In the genomic region with DNA sequence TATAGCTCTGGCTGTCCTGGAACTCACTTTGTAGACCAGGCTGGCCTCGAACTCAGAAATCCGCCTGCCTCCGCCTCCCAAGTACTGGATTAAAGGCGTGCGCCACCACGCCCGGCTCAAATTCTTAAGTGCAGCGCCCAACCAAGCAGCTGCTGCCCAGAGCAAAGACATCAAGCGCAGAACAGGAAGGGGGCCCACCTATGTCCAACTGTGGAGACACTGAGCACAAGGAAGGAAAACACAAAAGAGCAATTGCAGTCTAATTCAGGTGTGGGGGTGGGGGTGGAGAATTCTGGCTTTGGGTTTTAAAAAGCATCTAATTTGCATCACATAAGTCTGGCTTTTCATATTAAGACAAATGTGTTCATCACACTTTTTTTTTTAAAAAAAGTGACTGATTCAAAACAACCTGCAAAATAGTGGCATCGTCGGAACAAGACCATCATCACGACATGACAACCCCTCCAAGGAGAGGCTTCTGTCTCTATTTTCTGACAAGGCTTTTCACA, we compare ENCODE assay signal across 13 mouse cellular contexts. TPM values are rescaled to one million over a fixed set of nuclear protein-coding genes. Genes with fewer than 3 reads are reported as not detected.
DNase-seq lines count a peak whose midpoint lies in the region; ATAC-seq and TF ChIP-seq lines count a peak whose summit lies in the region.
"Had no signal": no experiment of that assay in that cellular context is flagged by ENCODE, and none has a peak within 500 bp of the region (broad histone marks: within the 10 kb centered on the region; RNA-seq: fewer than 3 reads in every experiment).

No protein-coding gene starts in this region.

- TF ChIP-seq EP300 in MEL (IDR thresholded peaks at IDR 0.05; ENCODE audit: low read depth in 1 of 2, low read length in 2 of 2): no peak

- no peaks in the 10 kb centered on the region for H3K27me3 ChIP-seq in hindbrain, embryonic 10.5 days (ENCODE audit: insufficient read depth, poor library complexity, severe bottlenecking)
- no peaks in the 10 kb centered on the region for H3K27me3 ChIP-seq in hindbrain, embryonic 16.5 days (replicated peaks; ENCODE audit: control insufficient read depth, insufficient read depth, low read length)
- H3K27me3 ChIP-seq in E14TG2a.4 (ENCODE audit: insufficient read depth, low read length): no peaks in the 10 kb centered on the region
- no peaks in the 10 kb centered on the region for H3K27me3 ChIP-seq in MEL (ENCODE audit: control insufficient read depth in 1 of 2, insufficient read depth in 2 of 2, low read length in 2 of 2)
- no peaks in the 10 kb centered on the region for H3K27me3 ChIP-seq in kidney, embryonic 16.5 days (ENCODE audit: insufficient read depth, low read length)

- H3K36me3 ChIP-seq in hindbrain, embryonic 10.5 days: no peaks in the 10 kb centered on the region
- no peaks in the 10 kb centered on the region for H3K36me3 ChIP-seq in hindbrain, embryonic 16.5 days (ENCODE audit: control insufficient read depth, insufficient read depth, low read length)
- H3K36me3 ChIP-seq in E14TG2a.4 (ENCODE audit: insufficient read depth, low read length): no peaks in the 10 kb centered on the region
- H3K36me3 ChIP-seq in MEL (ENCODE audit: control insufficient read depth in 1 of 2, insufficient read depth in 2 of 2, low read length in 2 of 2): peaks cover 0 to 56% of the 10 kb centered on the region in 2 experiments; a peak in 2 of 4 replicates
- no peaks in the 10 kb centered on the region for H3K36me3 ChIP-seq in kidney, embryonic 16.5 days (ENCODE audit: insufficient read depth, low read length)
- H3K36me3 ChIP-seq: G1E; limb, embryonic 13.5 days had no signal

- H3K9ac ChIP-seq in hindbrain, embryonic 16.5 days (ENCODE audit: low read depth, low read length): no peak overlapping the region
- H3K9ac ChIP-seq in MEL (ENCODE audit: control insufficient read depth, low read depth, low read length, poor library complexity, severe bottlenecking): peak overlapping the region; percentile 52
- no peak overlapping the region for H3K9ac ChIP-seq in kidney, embryonic 16.5 days (replicated peaks; ENCODE audit: low read length)
- H3K9ac ChIP-seq: limb, embryonic 13.5 days had no signal

- no peak for TF ChIP-seq CTCF in E14TG2a.4 (conservative IDR thresholded peaks at IDR 0.05; ENCODE audit: low read length)
- no peak for TF ChIP-seq CTCF in MEL (IDR thresholded peaks at IDR 0.05 in 2 of 3, conservative IDR thresholded peaks at IDR 0.05 in 1 of 3; ENCODE audit: control insufficient read depth in 1 of 3, insufficient read depth in 1 of 3, low read depth in 2 of 3, low read length in 3 of 3, poor library complexity in 1 of 3, severe bottlenecking in 1 of 3)

- ATAC-seq in hindbrain, embryonic 16.5 days: no peak
- peak; percentile 22 to 35; a peak in 3 of 4 replicates for ATAC-seq in hematopoietic stem cell, adult 5-6 weeks (replicated peaks in 1 of 2; ENCODE audit: insufficient read depth in 1 of 2, low FRiP score in 2 of 2, low TSS enrichment in 1 of 2, low read depth in 1 of 2, poor library complexity in 2 of 2, severe bottlenecking in 2 of 2)
- no peak for ATAC-seq in kidney, embryonic 16.5 days (ENCODE audit: low FRiP score, low TSS enrichment)

- H3K9me3 ChIP-seq in hindbrain, embryonic 10.5 days: no peaks in the 10 kb centered on the region
- no peaks in the 10 kb centered on the region for H3K9me3 ChIP-seq in hindbrain, embryonic 16.5 days (ENCODE audit: control insufficient read depth, low read length)
- H3K9me3 ChIP-seq in E14TG2a.4 (ENCODE audit: low read length) (no peaks in the 10 kb centered on the region), MEL (replicated peaks; ENCODE audit: insufficient read depth, low read length) (no peaks in the 10 kb centered on the region)
- no peaks in the 10 kb centered on the region for H3K9me3 ChIP-seq in kidney, embryonic 16.5 days (ENCODE audit: low read length)
- H3K9me3 ChIP-seq: G1E; limb, embryonic 13.5 days had no signal

- peaks cover 13% of the 10 kb centered on the region; the same call in 1 of the 2 replicates for H3K79me2 ChIP-seq in MEL (ENCODE audit: control insufficient read depth, insufficient read depth, low read length, poor library complexity)

- DNase-seq in hindbrain, embryonic 10.5 days (ENCODE audit: low spot score): no peak
- peak; percentile 90 for DNase-seq in MEL (ENCODE audit: low read depth, low spot score)
- no peak for DNase-seq in frontal cortex, postnatal 25 days (ENCODE audit: low spot score in 2 of 2)
- DNase-seq in urinary bladder, postnatal 14 days (ENCODE audit: low spot score): no peak
- DNase-seq: adrenal gland, adult 8-10 months; cerebellum, adult 8-10 months; kidney, adult 11 months had no signal

- no peak overlapping the region for H3K4me3 ChIP-seq in hindbrain, embryonic 10.5 days
- H3K4me3 ChIP-seq in hindbrain, embryonic 16.5 days (ENCODE audit: low read length): no peak overlapping the region
- H3K4me3 ChIP-seq in E14TG2a.4 (replicated peaks; ENCODE audit: low read length) (peak overlapping the region; percentile 35), MEL (ENCODE audit: control insufficient read depth in 1 of 2, insufficient read depth in 1 of 2, low read depth in 2 of 2, low read length in 2 of 2) (peak overlapping the region in 1 of 2 experiments; percentile 8; a peak in 1 of 4 replicates)
- H3K4me3 ChIP-seq in kidney, embryonic 16.5 days (ENCODE audit: low read length): no peak overlapping the region
- H3K4me3 ChIP-seq: limb, embryonic 13.5 days had no signal

- TF ChIP-seq POLR2A in MEL (IDR thresholded peaks at IDR 0.05; ENCODE audit: control insufficient read depth in 1 of 2, insufficient read depth in 1 of 2, low read depth in 1 of 2, low read length in 2 of 2, poor library complexity in 1 of 2): no peak

- TF ChIP-seq RAD21 in MEL (IDR thresholded peaks at IDR 0.05; ENCODE audit: low read depth, low read length): no peak; the same call in 1 of the 2 replicates

- WGBS in hindbrain, embryonic 10.5 days: 87% methylated on average over 12 of the region's 12 CpGs
- 87% methylated on average over 12 of the region's 12 CpGs for WGBS in hindbrain, embryonic 16.5 days
- 82% methylated on average over 12 of the region's 12 CpGs for WGBS in kidney, embryonic 16.5 days

- H3K27ac ChIP-seq in hindbrain, embryonic 10.5 days: peak overlapping the region; percentile 69; the same call in 1 of the 2 replicates
- no peak overlapping the region for H3K27ac ChIP-seq in hindbrain, embryonic 16.5 days (ENCODE audit: low read depth, low read length)
- peak overlapping the region; percentile 94 for H3K27ac ChIP-seq in MEL (ENCODE audit: control insufficient read depth, low read depth, low read length)
- H3K27ac ChIP-seq in kidney, embryonic 16.5 days (ENCODE audit: low read length): no peak overlapping the region
- H3K27ac ChIP-seq: limb, embryonic 13.5 days had no signal

- no peak overlapping the region for H3K4me2 ChIP-seq in hindbrain, embryonic 16.5 days (ENCODE audit: low read length)
- H3K4me2 ChIP-seq in kidney, embryonic 16.5 days (replicated peaks; ENCODE audit: low read depth, low read length): no peak overlapping the region
- H3K4me2 ChIP-seq: limb, embryonic 13.5 days had no signal

- peaks cover 18% of the 10 kb centered on the region for H3K4me1 ChIP-seq in hindbrain, embryonic 10.5 days (replicated peaks)
- H3K4me1 ChIP-seq in hindbrain, embryonic 16.5 days (ENCODE audit: control insufficient read depth, insufficient read depth, low read depth, low read length): peaks cover 8% of the 10 kb centered on the region
- H3K4me1 ChIP-seq in E14TG2a.4 (replicated peaks; ENCODE audit: low read depth, low read length) (peaks cover 98% of the 10 kb centered on the region), MEL (ENCODE audit: control insufficient read depth in 1 of 2, insufficient read depth in 2 of 2, low read length in 2 of 2) (peaks cover 20 to 52% of the 10 kb centered on the region in 2 experiments)
- peaks cover 17% of the 10 kb centered on the region for H3K4me1 ChIP-seq in kidney, embryonic 16.5 days (ENCODE audit: insufficient read depth, low read length)

TF ChIP-seq in MEL, 35 proteins besides CTCF, POLR2A, EP300 and RAD21:
- TF ChIP-seq ZMIZ1 (IDR thresholded peaks at IDR 0.05; ENCODE audit: low read depth, low read length): peak; percentile 21; the same call in 1 of the 2 replicates
- TF ChIP-seq MAZ (IDR thresholded peaks at IDR 0.05; ENCODE audit: low read depth, low read length): no peak; the same call in 1 of the 2 replicates
- peak; percentile 90 for TF ChIP-seq TBP (IDR thresholded peaks at IDR 0.05; ENCODE audit: low read depth, low read length)
- TF ChIP-seq CHD1 (IDR thresholded peaks at IDR 0.05; ENCODE audit: low read depth, low read length): peak; percentile 88; the same call in 1 of the 2 replicates
- peak; percentile 57; the same call in 1 of the 2 replicates for TF ChIP-seq MXI1 (IDR thresholded peaks at IDR 0.05; ENCODE audit: low read depth, low read length)
- peak; percentile 79; the same call in 1 of the 2 replicates for TF ChIP-seq ZNF384 (IDR thresholded peaks at IDR 0.05; ENCODE audit: low read depth, low read length)
- TF ChIP-seq KAT2A (conservative IDR thresholded peaks at IDR 0.05; ENCODE audit: low read depth, low read length): no peak
- peak; percentile 53; the same call in 1 of the 2 replicates for TF ChIP-seq NELFE (IDR thresholded peaks at IDR 0.05; ENCODE audit: low read depth, low read length)
- peak; percentile 82; the same call in 1 of the 2 replicates for TF ChIP-seq SIN3A (IDR thresholded peaks at IDR 0.05; ENCODE audit: low read length)
- TF ChIP-seq TAL1 (IDR thresholded peaks at IDR 0.05; ENCODE audit: low read length): no peak; the same call in 1 of the 2 replicates

RNA-seq across cellular contexts. Expression of a gene that starts 20.7 kb away (rescaled TPM):
- 1.5 and 1.6 TPM in 2 replicates for polyA plus RNA-seq in hindbrain, embryonic 10.5 days (2016; fragmentation: Nextera tagmentation; extraction: Ambion mirVana)
- polyA plus RNA-seq in hindbrain, embryonic 16.5 days (2015; fragmentation: Nextera tagmentation; extraction: Ambion mirVana): 6.0 and 6.8 TPM in 2 replicates
- total RNA-seq in MEL (2012; rRNA removed): 10.0 and 10.2 TPM in 2 replicates
- polyA plus RNA-seq in MEL (2012; ENCODE audit: insufficient read depth in 1 of 2, insufficient read length in 2 of 2, low read depth in 1 of 2, low replicate concordance in 2 of 2, missing spikeins in 1 of 2): 1 to 10 TPM in 1 of 2 experiments, not detected in 1; 6.4 TPM
- total RNA-seq in hematopoietic stem cell, adult 5-6 weeks (2017): 31.8 and 42.3 TPM in 2 replicates
- 7.0 and 7.4 TPM in 2 replicates for polyA plus RNA-seq in kidney, embryonic 16.5 days (2015; fragmentation: Nextera tagmentation; extraction: Ambion mirVana)

Comparison
In these comparisons a context has a peak if more than half of its experiments do, and no peak if none do; other contexts are left out.
1. H3K27ac ChIP-seq: peak in hindbrain, embryonic 10.5 days (single experiment) and MEL (single experiment); none in hindbrain, embryonic 16.5 days (single experiment) and kidney, embryonic 16.5 days (single experiment).
2. ATAC-seq: peak in hematopoietic stem cell, adult 5-6 weeks (2 of 2); none in hindbrain, embryonic 16.5 days (single experiment) and kidney, embryonic 16.5 days (single experiment).